Mouse (Mus musculus): Measurements from ENCODE around the gene Hes2.
A peak's percentile ranks its signal among the peaks of the same experiment; 100 is the strongest.

The Hes2 gene

DNA sequence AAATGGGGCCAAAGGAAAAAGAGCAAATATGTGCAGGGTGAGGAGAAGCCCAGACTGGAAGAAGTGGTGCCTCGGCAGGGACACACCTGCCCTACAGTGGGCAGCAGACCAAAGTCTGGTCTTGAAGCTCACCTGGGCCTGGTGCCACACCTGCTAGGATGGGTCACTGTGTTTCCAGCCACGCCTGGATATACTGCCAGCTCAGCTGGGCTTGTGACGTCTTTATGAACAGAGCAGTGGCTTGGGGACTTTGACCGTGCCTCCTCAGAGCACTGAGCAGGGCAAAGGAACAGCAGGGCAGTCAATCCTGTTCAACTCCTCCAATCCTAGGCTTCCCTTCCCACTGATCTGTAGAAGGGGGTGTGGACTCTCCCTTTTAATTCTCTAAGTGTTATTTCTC is 2.1 kb downstream of the Hes2 start:
- DNase-seq (ENCODE audit: inconsistent ontology term), result no peak

DNA sequence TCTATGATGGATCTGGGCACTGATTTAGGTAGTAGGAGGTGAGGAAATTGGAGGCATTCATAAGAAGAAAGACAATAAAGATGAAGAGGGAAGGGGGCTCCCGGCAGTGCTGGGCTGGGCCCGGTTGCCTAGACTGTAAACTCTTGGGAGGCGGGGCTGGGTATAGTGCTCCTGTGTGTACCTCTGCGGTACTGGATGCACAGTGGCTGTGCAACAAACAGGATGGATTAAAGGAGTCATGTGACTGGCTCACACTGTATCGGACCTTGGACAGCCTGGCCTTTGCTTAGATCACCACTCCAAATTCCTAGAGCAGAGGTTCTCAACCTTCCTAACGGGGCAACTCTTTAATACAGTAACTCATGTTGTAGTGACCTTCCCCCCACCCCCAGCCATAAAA is 2.9 kb downstream of the Hes2 start:
- DNase-seq (ENCODE audit: inconsistent ontology term), result no peak

DNA sequence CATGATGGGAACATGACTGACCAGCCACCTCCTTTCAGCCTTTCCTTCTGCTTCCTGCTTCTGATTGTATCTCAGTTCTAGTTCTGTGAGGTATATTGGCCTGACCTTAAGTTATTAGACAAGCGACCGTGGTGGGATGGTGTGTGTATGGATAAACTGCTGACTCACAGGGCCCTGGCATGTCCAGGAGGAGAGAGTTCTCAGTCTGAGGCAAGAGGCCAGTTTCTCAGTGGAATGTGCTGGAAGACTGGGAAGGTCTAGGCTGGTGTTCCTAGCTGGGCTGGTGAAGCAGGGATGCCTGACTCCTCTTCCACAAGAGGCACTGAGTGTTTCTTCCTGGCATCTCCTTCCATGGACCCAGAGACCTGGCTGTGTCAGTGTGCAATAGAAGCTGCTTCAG is 4.1 kb downstream of the Hes2 start:
- DNase-seq (ENCODE audit: inconsistent ontology term), result no peak

DNA sequence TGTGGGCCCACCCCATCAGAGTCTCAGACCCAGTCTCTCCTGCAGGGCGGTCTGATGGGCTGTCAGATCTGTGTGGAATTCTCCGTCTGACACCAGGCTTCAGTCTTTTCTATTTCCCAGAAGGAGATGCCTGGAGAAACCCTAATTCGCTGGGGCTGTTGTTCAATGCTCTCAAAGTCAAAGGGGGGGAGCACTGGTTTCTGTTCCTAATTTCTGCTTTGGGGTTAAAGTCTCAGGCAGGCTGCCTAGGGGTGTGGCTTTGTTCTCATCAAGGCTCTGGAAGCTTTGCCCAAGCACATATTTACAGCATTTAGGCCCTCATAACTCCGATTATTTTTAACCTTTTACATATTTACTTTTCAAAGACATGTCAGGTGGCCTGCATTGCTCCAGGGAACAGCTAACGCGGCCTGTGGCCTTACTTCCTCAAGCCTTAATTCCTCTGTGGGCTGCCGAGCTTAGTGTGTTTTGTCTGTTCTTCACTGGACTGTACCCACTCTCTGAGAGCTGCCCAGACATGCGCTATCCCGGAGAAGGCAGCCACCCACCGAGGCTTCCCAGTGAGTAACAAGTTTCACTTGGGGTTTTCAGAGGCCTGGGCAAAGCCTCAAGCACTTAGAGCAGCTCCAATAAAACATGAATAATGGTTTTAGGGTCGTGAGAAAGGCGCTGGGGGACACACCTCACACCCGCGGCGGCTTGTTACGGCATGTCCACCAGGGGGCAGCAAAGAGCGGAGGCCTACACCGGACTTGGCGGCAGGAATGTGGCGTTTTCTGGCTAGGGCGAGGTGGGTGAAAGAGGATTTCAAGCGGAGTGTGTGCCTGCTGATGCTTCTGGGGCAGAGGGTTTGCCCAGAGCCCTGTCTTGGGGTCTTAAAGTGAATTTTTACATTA is 6.6 kb downstream of the Hes2 start:
- peak; percentile 57 for DNase-seq (ENCODE audit: inconsistent ontology term)

DNA sequence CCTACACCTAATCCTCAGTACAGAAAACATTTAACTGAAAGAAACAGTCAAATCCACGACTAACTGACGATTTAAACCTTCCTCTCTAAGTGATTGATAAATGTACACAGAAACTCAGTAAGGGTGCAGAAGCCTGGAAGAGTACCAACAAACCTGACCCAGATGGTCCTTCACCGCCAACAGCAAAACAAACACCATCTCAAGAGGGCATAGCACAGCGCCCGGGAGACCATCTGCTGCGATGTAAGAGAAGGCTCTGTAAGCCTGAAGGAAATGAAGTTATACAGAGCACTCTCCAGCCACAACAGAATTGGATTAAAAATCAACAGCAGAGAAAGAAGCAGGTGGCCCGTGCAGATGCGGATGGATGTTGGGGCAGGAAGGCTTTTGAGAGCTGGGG is 9.4 kb downstream of the Hes2 start:
- DNase-seq (ENCODE audit: inconsistent ontology term), result no peak

GRCm38 (mm10) chr4:152169103-152169502 is 10.4 kb downstream of the Hes2 start:
- DNase-seq (ENCODE audit: inconsistent ontology term), result no peak

DNA sequence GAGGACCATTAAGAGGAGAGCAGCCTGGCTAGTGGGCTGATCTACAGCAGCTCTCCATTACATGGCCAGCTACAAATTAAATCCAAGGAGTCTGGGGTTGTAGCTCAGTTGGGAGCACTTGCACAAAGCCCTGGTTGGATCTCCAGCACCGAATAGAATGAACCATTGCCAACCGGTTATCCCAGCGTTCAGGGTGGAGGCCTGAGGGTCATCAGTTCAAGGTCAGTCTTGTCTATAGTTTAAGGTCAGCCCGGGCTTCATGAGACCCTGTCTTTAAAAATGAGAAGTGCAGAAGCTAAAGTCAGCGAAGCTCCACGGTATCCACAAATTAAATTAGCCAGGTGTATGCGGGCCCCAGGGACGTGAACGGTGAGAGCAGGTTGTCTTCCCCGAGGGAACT is 11.6 kb downstream of the Hes2 start:
- DNase-seq (ENCODE audit: inconsistent ontology term), result no peak

DNA sequence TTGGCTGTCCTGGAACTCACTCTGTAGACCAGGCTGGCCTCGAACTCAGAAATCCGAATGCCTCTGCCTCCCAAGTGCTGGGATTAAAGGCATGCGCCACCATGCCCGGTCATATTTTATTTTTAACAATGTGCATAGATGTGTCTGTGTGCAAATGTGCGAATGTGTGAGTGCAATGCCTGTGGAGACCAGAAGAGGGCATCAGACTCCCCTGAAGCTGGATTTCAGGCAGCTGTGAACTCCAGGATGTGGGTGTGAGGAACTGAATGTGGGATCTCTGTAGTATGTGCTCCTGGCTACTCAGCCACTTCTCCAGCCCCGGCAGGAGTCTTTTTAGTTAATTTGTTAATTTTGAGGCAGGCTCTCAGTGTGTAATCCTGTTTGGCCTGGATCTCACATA is 12.9 kb downstream of the Hes2 start:
- no peak for DNase-seq (ENCODE audit: inconsistent ontology term)

DNA sequence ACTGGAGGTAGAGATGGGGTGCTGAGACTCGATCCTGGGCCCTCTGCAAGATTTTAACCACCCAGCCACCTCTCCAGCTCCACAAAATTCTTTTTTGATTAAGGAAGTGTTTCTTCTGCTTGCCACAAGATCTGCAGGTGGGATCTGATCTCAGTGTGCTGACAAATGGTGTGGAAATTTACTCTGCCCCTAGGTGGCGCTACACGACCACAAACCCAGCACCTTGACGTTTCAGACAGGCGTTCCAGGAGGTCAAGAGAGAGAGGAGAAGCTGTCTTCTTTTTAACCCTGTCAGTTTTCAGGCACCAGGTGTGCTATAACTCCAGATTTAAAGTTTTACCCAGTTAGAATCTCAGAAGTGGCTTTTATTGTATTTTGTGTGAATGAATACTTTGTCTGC is 14.4 kb downstream of the Hes2 start:
- DNase-seq (ENCODE audit: inconsistent ontology term), result peak; percentile 50

DNA sequence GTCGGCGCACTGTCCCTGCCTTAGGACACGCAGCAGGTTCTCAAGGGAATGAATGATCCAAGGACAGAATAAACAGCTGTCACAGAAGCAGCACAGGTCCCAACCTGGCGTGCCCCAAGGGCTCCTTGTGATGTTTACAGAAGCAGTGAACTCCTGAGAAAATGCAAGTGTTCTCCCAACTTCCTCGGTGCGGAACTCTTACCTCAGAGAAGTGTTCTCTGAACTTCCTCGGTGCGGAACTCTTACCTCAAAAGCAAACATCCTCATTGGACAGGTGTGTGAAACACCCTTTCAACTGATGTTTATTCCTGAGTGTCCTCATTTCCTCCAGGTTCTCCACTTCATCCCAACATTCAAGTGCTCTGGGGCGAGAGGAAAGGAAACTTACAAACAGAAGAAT is 15.3 kb downstream of the Hes2 start:
- DNase-seq (ENCODE audit: inconsistent ontology term), result no peak

- no peak for DNase-seq (ENCODE audit: inconsistent ontology term)
Measured at GRCm38 (mm10) chr4:152176638-152177037, 18.0 kb downstream of the Hes2 start.

GRCm38 (mm10) chr4:152177174-152177536 is 18.5 kb downstream of the Hes2 start:
- DNase-seq (ENCODE audit: inconsistent ontology term), result no peak

- peak; percentile 98 for DNase-seq (ENCODE audit: inconsistent ontology term)
Measured at GRCm38 (mm10) chr4:152177537-152178343, 19.1 kb downstream of the Hes2 start, which contains the start of gene Acot7. Acot7 (plus strand) TSS chr4:152178134.

DNA sequence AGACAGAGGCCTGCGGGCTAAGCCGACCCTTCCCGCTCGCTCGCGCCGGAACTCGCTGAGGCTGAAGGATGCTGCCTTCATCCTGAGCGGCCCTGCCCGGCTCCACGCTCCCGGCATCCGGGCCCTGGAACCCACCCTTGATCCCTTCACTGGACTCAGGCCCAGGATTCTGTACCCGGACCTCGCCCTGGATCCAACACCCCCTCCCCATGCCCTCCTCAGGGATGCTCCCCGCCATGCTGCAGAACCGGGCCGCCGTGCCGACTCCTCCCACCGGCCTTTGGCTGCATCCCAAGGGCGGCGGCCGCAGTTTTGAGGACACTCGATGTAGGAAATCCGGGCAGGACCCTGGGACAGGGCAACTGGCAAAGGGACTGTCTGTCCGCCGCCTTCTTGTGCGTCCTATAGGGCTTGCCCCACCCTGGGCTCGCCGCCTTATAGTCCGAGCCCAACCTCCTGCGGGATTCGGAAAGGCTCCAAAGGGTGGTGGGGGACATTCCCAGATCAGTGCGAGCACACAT is 19.7 kb downstream of the Hes2 start:
- peak; percentile 74 for DNase-seq (ENCODE audit: inconsistent ontology term)

DNA sequence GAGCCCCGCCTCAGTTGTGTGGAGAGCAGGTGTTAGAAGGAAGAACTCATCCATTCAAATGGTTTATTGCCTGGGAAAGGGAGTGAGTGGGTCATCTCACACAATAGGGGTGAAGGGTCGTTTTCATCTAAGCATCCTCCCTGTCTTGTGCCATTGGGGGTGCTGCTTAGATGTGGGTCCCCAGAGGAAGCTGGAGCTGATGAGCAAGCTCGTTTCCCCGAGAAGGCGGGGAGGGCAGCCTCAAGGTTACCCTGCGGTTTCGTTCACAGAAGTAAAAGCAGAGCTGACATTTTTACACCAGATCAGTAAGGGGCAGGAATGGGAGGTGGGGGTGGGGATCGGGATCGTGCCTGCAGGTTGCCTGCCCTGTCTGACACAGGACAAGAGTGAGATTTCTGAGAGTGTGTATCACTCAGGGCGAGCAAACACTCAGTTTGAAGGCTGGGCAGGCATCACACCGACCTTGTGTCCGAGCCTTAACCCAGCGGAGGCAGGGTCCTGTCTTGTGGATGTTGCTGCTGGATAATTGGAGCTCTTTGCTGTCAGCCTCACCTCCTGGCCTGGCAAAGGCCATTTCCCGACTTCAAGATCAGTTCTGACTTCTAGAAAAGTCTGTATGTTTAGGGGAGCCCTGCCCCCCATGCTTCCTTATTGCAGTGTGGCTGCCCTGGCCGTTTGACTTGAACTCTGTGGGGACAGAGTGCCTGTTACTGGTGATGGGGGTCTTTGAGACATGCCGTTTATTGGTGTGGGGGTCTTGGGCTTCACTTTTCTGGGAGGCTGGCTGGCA is 20.4 kb downstream of the Hes2 start:
- no peak for DNase-seq (ENCODE audit: inconsistent ontology term)

- DNase-seq (ENCODE audit: inconsistent ontology term), result no peak
Measured at GRCm38 (mm10) chr4:152179946-152180660, 21.4 kb downstream of the Hes2 start.

- DNase-seq (ENCODE audit: inconsistent ontology term), result no peak
Measured at GRCm38 (mm10) chr4:152182205-152182604, 23.5 kb downstream of the Hes2 start.

DNA sequence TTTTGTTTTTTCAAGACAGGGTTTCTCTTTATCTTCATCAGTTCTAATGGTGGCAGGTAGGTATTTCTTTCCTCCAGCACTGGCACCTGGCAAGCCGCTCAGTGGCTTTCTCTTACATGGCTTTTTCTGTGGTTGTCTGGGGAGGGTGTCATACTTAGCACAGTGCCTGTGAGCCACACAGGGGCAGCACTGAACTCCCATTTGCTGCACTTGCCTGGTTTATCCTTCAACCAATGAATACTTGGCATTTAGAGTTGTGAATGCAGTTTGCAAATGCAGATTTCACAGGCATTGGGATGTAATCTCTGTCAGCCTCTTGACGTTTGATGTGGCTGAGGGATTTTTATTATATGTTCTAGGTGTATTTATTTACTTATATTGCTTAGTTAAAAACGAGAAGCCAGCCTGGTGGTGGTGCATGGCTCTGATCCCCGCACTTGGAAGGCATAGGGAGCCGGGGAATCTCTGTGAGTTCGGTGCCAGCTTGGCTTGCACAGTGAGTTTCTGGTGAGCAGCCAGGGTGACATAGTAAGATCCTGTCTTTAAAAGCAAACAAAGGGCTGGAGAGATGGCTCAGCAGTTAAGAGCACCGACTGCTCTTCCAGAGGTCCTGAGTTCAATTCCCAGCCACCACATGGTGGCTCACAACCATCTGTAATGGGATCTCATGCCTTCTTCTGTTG is 25.8 kb downstream of the Hes2 start:
- peak; percentile 50 for DNase-seq (ENCODE audit: inconsistent ontology term)

DNA sequence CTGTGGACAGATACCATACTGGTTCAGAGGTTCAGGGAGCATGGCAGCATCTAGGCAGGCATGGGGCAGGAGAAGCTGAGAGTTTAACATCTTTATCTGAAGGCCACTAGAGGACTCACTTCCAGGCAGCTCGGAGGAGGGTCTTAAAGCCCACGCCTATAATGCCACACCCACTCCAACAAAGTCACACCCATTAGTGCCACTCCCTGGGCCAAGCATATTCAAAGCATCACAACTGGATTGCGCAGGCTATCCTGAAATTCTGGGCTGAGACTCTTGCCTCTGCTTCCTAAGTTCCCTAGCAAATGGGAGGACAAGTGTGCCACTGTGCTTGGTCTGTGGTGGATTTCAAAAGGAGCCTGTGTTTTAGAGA is 26.5 kb downstream of the Hes2 start:
- peak; percentile 80 for DNase-seq (ENCODE audit: inconsistent ontology term)

- peak; percentile 91 for DNase-seq (ENCODE audit: inconsistent ontology term)
Measured at GRCm38 (mm10) chr4:152185510-152186204, 27.0 kb downstream of the Hes2 start.
